Mouse (Mus musculus) lung, postnatal 0 days (tissue): ENCODE results near the gene Snx30. TPM values are rescaled to one million over a fixed set of nuclear protein-coding genes. Genes with fewer than 3 reads are reported as not detected.

Experiments used
- ATAC-seq: fragments of 200-750 bp; cut with Nextera tagmentation; 2 replicates; pipeline ENCODE4 v1.8.0; 2017; ENCODE audit warnings: moderate library complexity
- DNase-seq: peaks from one replicate; pipeline ENCODE4 v3.0.0-alpha.2; 2016; ENCODE audit warnings: low spot score
- H3K27ac ChIP-seq: fragments of 300-500 bp; sonication (generic); 2 replicates; pipeline ENCODE4 v1.5.1; 2014; ENCODE audit warnings: antibody characterized with exemption, mild to moderate bottlenecking, low read length, mixed read lengths
- H3K27me3 ChIP-seq: fragments of 300-500 bp; sonication (generic); replicated peaks from 2 replicates; pipeline ENCODE4 v1.6.1; 2014; ENCODE audit warnings: low read length, mixed read lengths; ENCODE audit not compliant: insufficient read depth
- H3K36me3 ChIP-seq: fragments of 300-500 bp; sonication (generic); 2 replicates; pipeline ENCODE4 v1.6.1; 2014; ENCODE audit warnings: low read length, mixed read lengths; ENCODE audit not compliant: insufficient read depth
- H3K4me1 ChIP-seq: fragments of 300-500 bp; sonication (generic); 2 replicates; pipeline ENCODE4 v1.6.1; 2014; ENCODE audit warnings: antibody characterized with exemption, low read depth, low read length, mixed read lengths; ENCODE audit not compliant: insufficient read depth
- H3K4me2 ChIP-seq: fragments of 300-500 bp; sonication (generic); replicated peaks from 2 replicates; pipeline ENCODE4 v1.6.1; 2014; ENCODE audit warnings: low read depth, mild to moderate bottlenecking, low read length, moderate library complexity, mixed read lengths
- H3K4me3 ChIP-seq: fragments of 300-500 bp; sonication (generic); 2 replicates; pipeline ENCODE4 v1.5.1; 2014; ENCODE audit warnings: low read depth, low read length
- H3K9ac ChIP-seq: fragments of 300-500 bp; sonication (generic); replicated peaks from 2 replicates; pipeline ENCODE4 v1.6.1; 2014; ENCODE audit warnings: low read depth, mild to moderate bottlenecking
- H3K9me3 ChIP-seq: fragments of 300-500 bp; sonication (generic); 2 replicates; pipeline ENCODE4 v1.6.1; 2016; ENCODE audit warnings: low read length, mixed read lengths
- CTCF ChIP-seq: IDR thresholded peaks from 2 replicates; pipeline ENCODE4 v1.5.1; 2016; ENCODE audit warnings: antibody characterized with exemption, mild to moderate bottlenecking
- EP300 ChIP-seq: IDR thresholded peaks from 2 replicates; pipeline ENCODE4 v1.6.1; 2016; ENCODE audit warnings: antibody characterized with exemption, mild to moderate bottlenecking, control low read depth
- WGBS: fragments of 180-500 bp; shearing (Covaris S2); extraction: QIAGEN DNeasy Blood & Tissue Kit; methylation state at CpG from one replicate; pipeline ENCODE4 v1.1.7; 2014; 5-methylcytosine and 5-hydroxymethylcytosine counted together
- polyA plus RNA-seq: library from polyadenylated mRNA; unstranded; fragments of >200 nt; fragmentation: Nextera tagmentation; extraction: Ambion mirVana; gene quantifications from 2 replicates; pipeline ENCODE4 v1.2.1, GENCODE M21; 2015

Snx30 gene
- polyA plus RNA-seq, 1 experiment from 2014 or later = 12.0 TPM

- Histone ChIP-seq H3K4me3 (no peak overlapping the region), H3K9me3 (no peaks in the 10 kb centered on the region), H3K27me3 (no peaks in the 10 kb centered on the region), H3K4me1 (peaks cover 7% of the 10 kb centered on the region; the same call in 1 of the 2 replicates), H3K27ac (no peak overlapping the region), H3K9ac (no peak overlapping the region), H3K4me2 (no peak overlapping the region), H3K36me3 (no peaks in the 10 kb centered on the region)
- ATAC-seq (no peak), DNase-seq (no peak)
- TF ChIP-seq CTCF = no peak
- no peak for TF ChIP-seq EP300
- WGBS = 50% methylated on average over 4 of the region's 4 CpGs
These were observed 2.8 kb upstream of the Snx30 start for GRCm38 (mm10) chr4:59802792-59803191.

DNA sequence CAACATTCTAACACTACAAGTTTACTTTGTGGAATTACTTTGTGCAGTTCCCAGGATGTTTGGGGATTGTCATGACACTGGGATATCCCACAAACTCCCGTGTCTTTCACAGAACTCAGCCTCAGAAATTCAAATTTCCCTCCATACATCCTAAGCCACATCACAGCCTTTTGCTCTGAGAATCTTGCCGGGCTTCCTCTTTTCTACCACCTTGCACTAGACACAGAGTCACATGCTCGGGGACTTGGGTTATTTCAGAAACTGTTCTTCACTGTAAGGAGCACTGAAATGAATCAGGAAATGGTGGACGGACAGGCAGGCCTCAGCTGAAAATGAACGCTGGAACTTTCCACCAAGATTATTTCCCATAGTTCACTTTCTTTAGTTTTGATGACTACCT, 2.3 kb upstream of the Snx30 start:
- TF ChIP-seq EP300 (no peak), CTCF (no peak)
- Histone ChIP-seq H3K4me2 (no peak overlapping the region), H3K27me3 (no peaks in the 10 kb centered on the region), H3K4me3 (no peak overlapping the region), H3K9ac (no peak overlapping the region), H3K4me1 (peaks cover 9% of the 10 kb centered on the region; the same call in 1 of the 2 replicates), H3K36me3 (no peaks in the 10 kb centered on the region), H3K27ac (no peak overlapping the region), H3K9me3 (no peaks in the 10 kb centered on the region)
- WGBS = 66% methylated on average over 5 of the region's 5 CpGs
- ATAC-seq (no peak), DNase-seq (no peak)

GRCm38 (mm10) chr4:59804754-59805153, 886 bp upstream of the Snx30 start:
- WGBS = 74% methylated on average over 1 of the region's 1 CpGs
- TF ChIP-seq CTCF (no peak), EP300 (no peak)
- ATAC-seq = no peak
- Histone ChIP-seq H3K9me3 (no peaks in the 10 kb centered on the region), H3K4me3 (no peak overlapping the region), H3K36me3 (no peaks in the 10 kb centered on the region), H3K27ac (0 out of 2 replicates have a peak overlapping the region, but pooled peaks have one; percentile 73), H3K4me1 (peaks cover 9% of the 10 kb centered on the region; the same call in 1 of the 2 replicates), H3K4me2 (peak overlapping the region; percentile 96), H3K27me3 (no peaks in the 10 kb centered on the region), H3K9ac (peak overlapping the region; percentile 70; the same call in 1 of the 2 replicates)
- no peak for DNase-seq

DNA sequence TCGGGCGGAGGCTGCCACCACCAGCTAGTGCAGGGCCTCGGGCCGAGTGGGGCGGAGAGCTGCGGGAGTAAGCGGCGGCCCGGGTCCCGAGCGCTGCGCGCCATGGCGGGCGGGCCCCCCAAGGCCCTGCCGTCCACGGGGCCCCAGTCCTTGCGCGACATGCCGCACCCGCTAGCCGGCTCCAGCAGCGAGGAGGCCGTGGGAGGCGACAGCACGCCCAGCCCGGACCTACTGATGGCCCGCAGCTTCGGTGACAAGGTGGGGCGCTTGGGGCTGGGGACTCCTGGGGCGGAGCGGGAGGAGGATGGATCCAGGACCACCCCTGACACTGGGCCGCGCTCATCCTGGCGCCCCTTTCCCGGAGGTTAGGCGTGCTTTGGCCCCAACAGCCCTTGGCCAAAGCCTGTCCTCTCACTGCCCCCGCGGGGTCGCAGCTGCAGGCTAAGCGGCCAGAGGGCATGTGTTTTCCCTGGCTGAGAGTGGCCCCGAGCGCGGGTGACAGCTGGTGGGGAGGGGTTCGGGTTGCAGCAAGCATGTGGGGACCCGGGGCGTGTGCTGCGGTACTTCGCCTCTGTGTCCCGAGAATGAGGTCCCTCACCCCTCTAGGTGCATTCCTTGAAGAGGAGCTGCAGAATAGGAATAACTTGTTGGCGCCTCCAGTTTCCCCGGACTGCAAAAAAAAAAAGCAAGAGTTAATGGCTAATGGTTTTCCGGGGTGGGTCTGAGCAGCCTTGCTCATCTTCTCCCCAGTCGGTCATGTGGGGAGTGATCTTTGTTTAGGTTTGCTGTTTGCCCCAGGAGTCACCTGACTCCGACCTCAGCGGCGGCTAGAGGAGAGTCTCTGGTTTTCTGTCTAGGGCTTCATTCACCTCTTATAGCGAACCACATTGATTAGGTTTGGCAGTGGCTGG, 583 bp downstream of the Snx30 start:
- peak overlapping the region; percentile 70 for H3K9ac ChIP-seq
- no peaks in the 10 kb centered on the region for H3K36me3 ChIP-seq
- no peaks in the 10 kb centered on the region for H3K27me3 ChIP-seq
- peak overlapping the region; percentile 96 for H3K4me2 ChIP-seq
- H3K4me3 ChIP-seq = peak overlapping the region; percentile 94
- H3K9me3 ChIP-seq = no peaks in the 10 kb centered on the region
- TF ChIP-seq CTCF (no peak), EP300 (no peak)
- H3K27ac ChIP-seq = peak overlapping the region; percentile 73
- DNase-seq (peak; percentile 45), ATAC-seq (peak; percentile 25)
- 4% methylated on average over 44 of the region's 58 CpGs for WGBS
- peaks cover 9% of the 10 kb centered on the region; the same call in 1 of the 2 replicates for H3K4me1 ChIP-seq

DNA sequence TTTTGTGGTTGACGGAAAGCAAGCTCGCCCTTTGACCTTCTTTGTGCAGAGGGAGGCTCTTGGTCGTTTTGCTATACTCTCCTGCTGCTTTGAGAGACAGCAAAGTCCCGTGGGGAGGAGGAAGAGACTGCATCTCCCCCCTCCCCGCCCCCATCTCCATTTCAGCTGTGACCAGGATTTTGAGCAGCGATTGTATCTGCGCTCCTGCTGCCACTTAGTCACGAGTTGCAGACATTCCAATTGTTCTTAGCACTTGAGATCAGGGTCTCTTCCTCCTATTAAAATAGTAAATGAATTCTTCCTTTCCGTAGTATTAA, 1.2 kb downstream of the Snx30 start:
- H3K4me3 ChIP-seq = peak overlapping the region; percentile 94
- no peaks in the 10 kb centered on the region for H3K27me3 ChIP-seq
- H3K36me3 ChIP-seq = no peaks in the 10 kb centered on the region
- ATAC-seq = no peak
- H3K27ac ChIP-seq = no peak overlapping the region
- H3K9me3 ChIP-seq = no peaks in the 10 kb centered on the region
- no peak overlapping the region; the same call in 1 of the 2 replicates for H3K9ac ChIP-seq
- no peak for TF ChIP-seq EP300
- TF ChIP-seq CTCF = no peak
- H3K4me2 ChIP-seq = peak overlapping the region; percentile 96
- WGBS = 7% methylated on average over 9 of the region's 9 CpGs
- peaks cover 9% of the 10 kb centered on the region; the same call in 1 of the 2 replicates for H3K4me1 ChIP-seq
- DNase-seq = no peak

GRCm38 (mm10) chr4:59807521-59807920, 1.9 kb downstream of the Snx30 start:
- DNase-seq (no peak), ATAC-seq (no peak)
- TF ChIP-seq EP300 = no peak
- no peak for TF ChIP-seq CTCF
- Histone ChIP-seq H3K27me3 (no peaks in the 10 kb centered on the region), H3K4me1 (peaks cover 9% of the 10 kb centered on the region; the same call in 1 of the 2 replicates), H3K4me3 (0 out of 2 replicates have a peak overlapping the region, but pooled peaks have one; percentile 94), H3K27ac (no peak overlapping the region), H3K36me3 (no peaks in the 10 kb centered on the region), H3K9me3 (no peaks in the 10 kb centered on the region), H3K9ac (no peak overlapping the region), H3K4me2 (peak overlapping the region; percentile 96)
- WGBS = 66% methylated on average over 2 of the region's 2 CpGs
